Mouse (Mus musculus): ENCODE measurements at regions not wholly inside any gene's neighbourhood (a gene's known extent, or its start where the extent isn't known, plus 50 kb on each side); places are given as distances from the start of the nearest gene placed in this dataset.

DNA sequence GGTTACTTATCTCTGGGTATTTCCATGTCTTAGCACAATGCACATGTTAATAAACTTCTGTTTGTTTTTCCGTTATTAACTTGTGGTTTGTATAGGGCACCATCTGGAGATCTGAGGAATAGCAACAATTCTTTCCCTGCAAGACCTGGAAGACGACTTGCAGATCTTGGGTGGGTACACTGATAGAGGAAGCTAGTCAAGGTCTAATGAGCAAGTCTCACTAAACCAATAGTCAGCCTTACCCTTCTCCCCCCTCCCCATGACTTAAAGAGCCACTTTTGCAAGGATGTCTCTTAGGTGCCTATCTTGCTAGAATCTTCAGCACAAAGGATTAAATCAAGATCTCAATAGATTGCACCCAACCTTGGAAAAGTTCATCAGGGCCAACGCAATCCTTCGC lies 276.7 kb downstream of the Cd83 start:
- ATAC-seq (replicated peaks; ENCODE audit: low FRiP score, poor library complexity, severe bottlenecking), result no peak

DNA sequence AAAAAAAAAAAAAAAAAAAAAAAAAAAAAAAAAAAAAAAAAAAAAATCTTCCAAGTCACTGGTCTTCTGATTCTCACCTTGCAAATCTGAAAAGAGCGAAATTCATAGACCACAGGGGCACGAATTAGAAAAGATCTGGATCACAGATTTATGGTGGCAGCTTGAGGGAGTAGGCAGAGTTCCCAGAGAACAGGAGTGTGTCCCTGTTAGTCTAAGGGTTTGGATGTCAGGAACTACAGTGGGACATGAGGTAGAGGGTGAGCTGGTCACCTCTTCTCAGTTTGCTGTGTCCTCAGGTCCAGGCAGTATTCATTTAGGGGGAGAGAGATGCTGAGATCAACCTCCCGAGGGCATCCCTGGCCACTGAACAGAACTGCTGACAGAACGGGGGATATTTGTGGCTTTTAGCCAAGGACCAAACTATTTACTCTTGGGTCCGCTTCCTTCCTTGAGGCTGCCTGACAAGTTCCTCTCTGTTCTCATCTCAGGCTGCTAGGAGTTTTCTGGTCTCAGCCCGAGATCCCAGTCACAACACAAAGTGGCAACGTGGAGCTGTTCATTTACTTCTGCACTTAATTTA lies 277.2 kb downstream of the Cd83 start:
- ATAC-seq (replicated peaks; ENCODE audit: low FRiP score, poor library complexity, severe bottlenecking), result no peak

DNA sequence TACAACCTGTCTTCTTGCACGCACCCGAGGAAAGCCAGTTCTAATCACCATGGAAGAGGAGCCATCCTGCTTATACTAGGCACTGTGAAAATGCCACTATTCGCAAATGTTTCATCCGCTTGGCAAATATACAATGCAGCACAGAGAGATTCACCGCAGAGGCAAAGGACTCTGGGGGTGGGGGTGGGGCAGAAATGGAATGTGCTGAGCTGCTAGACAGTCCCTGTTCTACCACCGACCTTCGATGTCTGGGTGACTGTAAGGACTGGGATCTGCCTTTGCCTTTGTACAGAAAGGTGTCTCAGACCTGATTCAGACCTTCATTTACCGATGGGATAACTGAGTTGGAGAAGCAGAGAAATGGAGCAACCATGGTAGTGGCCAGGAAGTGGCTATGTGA lies 278.7 kb downstream of the Cd83 start:
- no peak for ATAC-seq (replicated peaks; ENCODE audit: low FRiP score, poor library complexity, severe bottlenecking)

DNA sequence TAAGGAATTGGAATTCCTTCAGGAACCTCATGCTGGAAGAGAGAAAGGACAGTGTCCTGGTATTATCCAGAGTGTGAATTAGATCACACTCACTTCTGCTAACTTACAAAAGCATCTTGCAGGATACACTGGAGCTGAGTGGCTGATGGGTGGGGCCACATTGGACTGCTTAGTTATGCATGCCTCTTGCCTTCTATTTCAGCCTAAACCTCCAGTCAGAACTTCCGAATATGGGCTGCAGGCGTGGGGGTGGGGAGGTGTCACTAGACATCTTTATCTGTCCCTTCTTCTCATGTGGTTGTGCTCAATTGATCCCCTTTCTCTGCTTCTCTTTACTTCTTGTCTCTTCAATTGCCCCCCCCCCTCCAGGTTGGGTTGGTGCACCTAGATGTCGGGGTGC lies 279.5 kb downstream of the Cd83 start:
- no peak for ATAC-seq (replicated peaks; ENCODE audit: low FRiP score, poor library complexity, severe bottlenecking)

DNA sequence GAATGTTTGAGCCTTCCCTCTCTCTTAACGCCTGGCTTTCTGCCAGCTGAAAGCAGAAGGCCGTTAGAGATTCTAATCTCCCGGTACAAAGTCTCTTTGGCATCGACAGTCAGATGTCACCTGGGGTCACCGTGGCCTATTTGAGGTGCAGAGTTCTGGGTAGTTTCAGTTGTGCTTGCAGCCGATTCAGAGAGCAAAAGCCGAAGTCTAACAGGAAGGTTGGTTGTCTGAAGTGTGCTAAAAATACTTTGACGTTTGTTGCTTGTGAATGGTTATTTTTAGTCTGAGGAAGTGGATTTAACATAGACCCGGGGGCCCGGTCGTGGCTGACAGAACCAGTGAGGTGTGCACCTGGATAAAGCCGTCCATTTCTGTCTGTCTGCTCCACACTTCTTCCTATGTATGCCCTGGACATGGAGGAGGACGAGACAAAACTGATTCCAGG lies 281.2 kb downstream of the Cd83 start:
- no peak for ATAC-seq (replicated peaks; ENCODE audit: low FRiP score, poor library complexity, severe bottlenecking)

DNA sequence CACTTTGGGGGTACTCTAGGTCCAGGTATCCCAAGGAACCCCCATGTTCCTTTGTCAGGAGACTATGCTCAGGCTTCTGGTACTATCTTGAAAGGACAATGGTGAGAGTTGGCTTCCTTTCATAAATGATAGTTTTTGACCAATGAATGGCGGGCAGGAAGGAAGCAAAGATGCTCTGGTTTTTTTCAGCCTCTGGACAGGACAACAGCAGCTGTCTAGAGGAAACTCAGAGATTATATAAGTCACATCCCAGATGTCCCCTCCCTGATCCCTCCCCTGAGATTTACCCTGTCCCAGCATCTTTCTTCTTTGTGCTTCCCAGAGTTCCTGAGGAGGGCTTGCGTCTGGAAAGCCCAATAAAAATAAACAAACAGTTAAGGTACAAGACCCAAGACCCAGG lies 282.7 kb downstream of the Cd83 start:
- ATAC-seq (replicated peaks; ENCODE audit: low FRiP score, poor library complexity, severe bottlenecking), result no peak

DNA sequence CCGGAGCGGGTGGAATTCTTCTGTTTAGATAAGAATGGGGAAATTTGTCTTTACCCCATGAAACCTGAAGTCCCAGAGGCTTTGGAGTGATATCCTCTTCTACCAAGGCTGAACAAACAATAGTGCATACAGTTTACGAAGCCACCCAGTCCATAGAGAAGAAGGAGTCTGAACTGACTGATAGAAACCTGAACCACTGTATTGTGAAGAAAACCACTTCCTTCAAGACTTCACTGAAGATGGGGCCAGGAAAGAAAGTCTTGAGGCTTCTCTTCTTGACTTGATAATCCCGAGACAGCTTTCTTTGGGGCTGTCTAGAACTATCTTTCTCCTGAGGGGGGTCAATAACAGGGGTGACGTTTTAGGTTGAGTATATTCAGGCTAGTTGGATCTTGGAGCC lies 284.4 kb downstream of the Cd83 start:
- no peak for ATAC-seq (replicated peaks; ENCODE audit: low FRiP score, poor library complexity, severe bottlenecking)

DNA sequence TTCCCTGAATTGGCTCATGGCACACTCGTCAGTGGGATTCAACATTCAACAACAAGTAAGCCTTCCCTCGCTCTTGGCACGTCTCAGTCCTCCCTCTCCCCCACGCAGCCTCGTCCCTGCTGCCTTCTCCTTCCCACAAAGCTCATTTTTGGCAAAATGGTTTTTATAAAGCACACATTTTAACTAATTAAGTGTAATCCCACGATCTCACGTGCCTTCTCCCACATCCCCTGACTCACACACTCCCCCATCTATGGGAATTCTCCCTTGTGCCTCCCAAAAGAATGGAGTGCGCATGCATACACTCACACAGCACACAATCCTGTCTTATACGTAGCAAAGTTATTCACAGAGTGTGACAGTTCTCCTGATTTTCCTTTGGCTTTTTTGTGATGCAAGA lies 288.5 kb downstream of the Cd83 start:
- no peak for ATAC-seq (replicated peaks; ENCODE audit: low FRiP score, poor library complexity, severe bottlenecking)

DNA sequence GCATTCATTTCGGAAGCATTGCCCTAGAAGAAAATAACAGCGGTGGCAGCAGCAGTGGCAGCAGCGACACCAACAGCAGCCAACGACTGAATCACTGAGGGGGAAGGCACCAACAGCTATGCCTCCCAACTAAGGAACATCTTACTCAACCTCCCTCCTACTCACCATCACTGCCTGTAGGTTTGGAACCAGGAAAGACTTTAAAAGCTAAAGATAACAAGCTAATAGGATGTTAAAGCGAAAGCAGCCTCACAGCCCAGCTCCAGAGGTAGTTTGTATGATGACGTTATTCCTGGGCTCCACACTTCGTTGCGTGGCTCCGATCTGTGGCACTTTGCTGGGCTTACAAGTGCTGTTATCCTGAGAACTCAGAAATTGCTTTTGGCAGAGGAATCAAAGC lies 289.6 kb downstream of the Cd83 start:
- no peak for ATAC-seq (replicated peaks; ENCODE audit: low FRiP score, poor library complexity, severe bottlenecking)

DNA sequence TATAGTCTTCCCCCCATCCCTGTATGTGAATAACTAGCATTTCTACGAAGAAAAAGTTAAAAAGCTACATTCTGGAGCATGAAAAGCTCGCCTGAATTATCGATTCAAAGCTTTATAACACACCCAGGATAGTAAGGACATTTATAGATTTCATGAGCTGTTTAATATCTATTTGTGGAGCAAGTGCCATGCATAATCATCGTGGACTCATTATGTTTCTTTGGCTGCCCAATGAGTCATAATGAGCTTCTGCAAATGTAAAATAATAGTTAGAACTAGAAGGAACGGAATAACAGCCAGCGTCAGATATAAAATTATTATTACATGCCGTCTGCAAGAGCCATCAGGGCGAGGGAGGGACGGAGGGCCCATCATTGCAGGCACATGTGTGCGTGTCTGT lies 292.4 kb downstream of the Cd83 start:
- ATAC-seq (replicated peaks; ENCODE audit: low FRiP score, poor library complexity, severe bottlenecking), result no peak

DNA sequence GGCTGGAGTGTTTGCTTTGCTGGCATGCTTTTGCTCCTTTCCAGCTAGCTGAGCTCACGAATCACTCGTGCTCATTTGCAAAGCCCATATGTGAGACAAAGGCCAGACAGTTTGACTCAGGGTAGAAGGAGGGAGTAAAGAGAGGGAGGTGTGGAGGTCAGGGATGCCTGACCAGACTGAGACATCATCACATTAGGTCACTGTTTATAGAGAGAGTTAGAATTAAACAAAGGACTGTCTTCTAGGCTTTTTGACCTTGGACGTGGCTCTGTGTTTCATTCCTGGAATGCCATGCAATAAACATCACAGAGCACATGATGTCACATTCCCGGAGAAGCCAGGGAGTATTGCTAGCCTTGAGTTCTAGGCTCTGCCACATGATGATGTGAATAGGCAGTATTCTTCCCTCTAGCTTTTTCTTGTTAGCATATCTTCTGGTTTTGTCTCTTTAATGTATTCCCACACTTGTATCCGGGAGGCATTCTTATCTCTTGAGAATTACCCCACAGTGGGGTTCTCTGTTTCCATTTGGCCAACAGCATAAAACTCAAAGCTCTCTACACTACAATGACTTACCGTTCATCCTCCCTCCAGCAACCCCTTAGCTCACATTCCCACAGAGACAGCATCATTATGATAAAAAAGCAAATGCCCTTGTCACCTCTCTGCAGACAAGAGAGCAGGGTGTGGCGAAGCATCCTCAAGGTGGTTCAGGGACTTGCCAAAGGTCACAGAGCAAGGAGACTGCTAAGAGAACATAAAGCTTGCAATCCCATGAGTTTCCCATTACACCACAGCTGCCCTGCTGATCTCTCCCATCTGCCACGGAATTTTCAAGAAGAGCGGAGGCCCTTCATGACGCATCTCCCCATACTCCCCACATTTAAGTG lies 301.3 kb downstream of the Cd83 start:
- no peak for ATAC-seq (replicated peaks; ENCODE audit: low FRiP score, poor library complexity, severe bottlenecking)

DNA sequence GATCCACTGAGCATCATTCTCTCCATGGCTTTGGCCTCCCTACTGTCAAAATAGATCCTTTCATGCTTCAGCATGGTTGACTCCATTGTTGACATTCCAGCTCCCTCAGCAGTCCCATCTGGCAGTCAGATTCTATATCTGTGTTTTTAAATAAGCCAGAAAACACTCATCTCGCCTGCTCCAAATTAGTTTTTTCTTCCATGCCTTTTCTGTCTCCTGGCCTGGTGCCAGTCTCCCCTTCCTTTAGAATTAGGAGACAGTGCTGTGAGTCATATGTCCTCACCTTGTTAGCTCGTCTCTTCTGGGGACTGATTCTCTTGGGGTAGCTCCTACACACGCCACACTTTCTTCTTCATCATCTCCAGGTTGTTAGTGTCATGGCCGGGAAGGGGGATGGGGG lies 302.2 kb downstream of the Cd83 start:
- ATAC-seq (replicated peaks; ENCODE audit: low FRiP score, poor library complexity, severe bottlenecking), result no peak

DNA sequence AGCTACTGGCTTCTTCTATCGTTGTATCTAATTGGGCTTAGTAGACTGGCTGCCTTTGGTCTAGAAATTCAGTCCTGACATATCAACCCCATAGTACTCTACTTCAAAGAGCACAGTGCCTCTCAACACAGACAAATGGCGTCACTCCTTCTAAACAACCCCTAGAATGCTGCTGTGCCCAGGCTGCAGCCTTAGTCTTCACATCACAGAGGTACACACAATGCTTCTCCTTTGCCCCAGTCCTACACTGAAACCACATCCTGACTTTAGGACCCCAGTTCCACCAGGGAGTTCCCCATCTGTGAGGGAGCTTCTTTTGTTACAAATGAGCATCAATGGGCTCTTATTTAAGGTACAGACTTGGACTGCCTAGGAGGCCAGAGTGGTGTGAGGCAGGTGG lies 312.6 kb downstream of the Cd83 start:
- no peak for ATAC-seq (replicated peaks; ENCODE audit: low FRiP score, poor library complexity, severe bottlenecking)

DNA sequence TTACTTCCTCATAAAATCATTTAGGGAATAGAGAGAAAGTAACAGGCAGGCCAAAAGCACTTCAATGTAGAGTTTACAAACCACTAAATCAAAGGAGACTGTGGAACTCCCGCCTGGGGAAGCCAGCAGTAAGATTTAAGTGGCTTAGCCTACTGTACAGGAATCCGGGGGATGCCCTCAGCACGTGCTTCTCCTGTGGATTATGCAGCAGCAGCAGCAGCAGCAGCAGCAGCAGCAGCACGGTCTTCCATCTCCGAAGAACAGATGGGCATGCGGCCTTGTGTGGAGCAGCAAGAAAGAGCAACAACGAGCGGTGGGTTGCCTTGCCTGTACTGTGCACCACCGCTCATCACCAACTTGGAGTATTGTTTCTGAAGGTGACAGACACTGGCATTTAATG lies 314.9 kb downstream of the Cd83 start:
- ATAC-seq (replicated peaks; ENCODE audit: low FRiP score, poor library complexity, severe bottlenecking), result no peak

DNA sequence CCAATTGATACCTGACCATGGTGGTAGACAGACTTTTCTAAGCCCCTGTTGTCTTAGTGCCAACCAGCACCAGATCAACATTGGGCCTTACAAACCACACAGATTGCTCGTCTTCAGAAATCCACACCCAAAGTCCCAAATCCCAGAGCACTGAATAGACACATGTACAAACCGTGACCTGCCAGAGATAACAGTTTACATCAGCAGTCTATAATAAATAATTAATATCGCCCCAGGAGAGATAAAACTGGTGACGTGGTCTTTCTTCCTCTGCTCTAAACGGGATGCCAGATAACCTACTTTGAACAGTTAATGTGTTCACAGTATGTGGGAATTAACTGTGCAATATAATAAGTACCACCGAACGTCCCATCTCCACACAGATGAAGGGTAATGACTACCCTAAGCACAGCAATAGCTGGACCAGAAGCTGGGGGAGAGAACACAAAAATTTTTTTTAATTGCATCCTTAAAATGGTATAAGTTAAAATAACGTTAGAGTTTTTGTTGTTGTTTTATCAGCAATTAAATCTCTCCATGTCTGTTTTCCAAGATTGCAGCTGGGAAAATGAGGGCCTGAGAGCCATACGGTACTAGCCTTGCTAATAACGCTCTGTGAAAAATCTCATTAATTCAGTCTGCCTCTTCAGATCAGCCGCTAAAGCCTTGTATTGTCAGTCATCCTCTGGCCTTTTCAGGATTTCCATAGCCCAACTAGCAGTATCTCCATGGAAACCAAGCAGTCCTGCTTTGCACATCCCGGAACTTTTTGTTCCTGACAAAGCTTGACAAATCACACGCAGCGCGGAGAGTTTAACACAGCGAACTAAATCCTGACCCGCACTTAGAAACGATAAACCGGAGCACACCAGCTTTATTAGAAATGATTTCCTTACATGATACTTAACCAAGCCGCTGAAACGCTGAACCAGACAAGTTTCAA lies 315.8 kb downstream of the Cd83 start:
- ATAC-seq (replicated peaks; ENCODE audit: low FRiP score, poor library complexity, severe bottlenecking), result no peak

DNA sequence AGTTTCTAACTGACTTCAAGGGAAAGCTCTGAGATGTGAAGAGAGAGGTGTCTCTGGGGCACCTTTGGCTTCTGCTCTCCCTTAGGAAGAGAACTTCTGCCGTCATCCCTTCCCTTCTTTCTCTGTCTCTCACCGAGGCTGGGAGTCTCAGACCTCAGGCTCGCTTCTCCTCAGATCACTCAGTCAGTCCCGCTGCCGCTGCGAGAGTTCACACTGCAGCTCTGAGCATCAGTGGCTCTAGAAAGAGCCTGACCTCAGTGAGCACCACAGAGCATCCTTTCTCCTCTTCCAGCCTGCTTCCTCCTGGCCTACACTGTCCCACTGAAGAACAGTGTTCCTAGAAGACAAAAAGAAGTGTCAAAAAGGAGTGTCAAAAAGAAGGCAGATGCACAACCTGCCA lies 316.6 kb downstream of the Cd83 start:
- no peak for ATAC-seq (replicated peaks; ENCODE audit: low FRiP score, poor library complexity, severe bottlenecking)

DNA sequence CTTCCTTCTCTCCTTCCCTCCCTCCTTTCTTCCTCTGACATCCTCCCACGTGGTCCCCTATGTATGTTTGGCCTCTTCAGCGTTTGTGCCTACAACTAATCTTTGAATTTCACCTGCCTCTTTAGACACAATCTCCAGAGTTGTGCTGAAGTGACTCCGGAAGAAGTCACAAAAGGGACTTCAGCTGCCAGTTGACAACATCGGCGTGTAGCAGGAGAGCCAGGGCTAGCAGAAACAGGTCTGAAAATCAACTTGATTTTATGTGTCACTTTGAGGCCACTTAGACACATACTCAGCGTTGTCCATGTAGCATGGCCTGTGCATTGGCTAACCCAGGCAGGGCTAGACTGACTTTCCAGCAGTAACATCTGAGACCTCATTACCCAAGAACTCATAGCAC lies 317.2 kb downstream of the Cd83 start:
- ATAC-seq (replicated peaks; ENCODE audit: low FRiP score, poor library complexity, severe bottlenecking), result no peak

DNA sequence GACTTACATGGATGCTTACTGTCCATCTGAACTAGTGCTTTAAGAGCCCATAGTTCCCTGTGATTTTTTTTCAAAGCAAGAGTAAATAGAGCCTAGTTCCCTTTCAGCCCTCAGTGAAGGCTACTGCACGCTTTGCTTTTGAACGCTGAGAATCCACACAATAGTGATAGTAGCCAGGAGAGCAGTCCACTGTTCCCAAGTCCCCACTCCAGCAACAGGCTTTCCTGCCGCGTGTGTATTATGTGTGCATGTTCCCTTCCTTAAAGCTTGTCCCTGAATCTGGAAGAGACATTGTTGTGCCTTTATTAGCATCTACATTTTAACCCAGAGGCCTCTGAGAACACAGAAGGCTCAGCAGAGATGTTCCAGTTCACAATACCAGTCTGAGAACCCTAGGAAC lies 317.7 kb downstream of the Cd83 start:
- no peak for ATAC-seq (replicated peaks; ENCODE audit: low FRiP score, poor library complexity, severe bottlenecking)

DNA sequence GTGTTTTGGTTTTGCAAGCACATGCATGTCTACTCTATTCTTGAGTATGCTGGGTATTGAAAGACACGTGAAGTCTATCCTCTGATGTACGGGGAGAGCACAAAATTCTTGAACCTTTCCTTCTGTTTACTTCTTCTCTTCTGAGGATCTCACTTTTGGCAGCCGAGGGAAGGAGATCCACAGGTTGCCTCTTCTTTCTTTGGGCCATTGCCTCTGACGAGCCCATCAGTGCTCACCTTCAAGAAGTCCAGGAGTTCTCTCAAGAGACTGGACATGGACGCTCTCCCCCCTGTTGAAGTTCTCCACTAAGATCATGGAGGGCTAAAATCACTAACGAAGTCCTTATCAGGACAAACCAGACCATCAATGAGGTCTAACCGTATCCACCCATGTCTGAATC lies 318.8 kb downstream of the Cd83 start:
- no peak for ATAC-seq (replicated peaks; ENCODE audit: low FRiP score, poor library complexity, severe bottlenecking)

DNA sequence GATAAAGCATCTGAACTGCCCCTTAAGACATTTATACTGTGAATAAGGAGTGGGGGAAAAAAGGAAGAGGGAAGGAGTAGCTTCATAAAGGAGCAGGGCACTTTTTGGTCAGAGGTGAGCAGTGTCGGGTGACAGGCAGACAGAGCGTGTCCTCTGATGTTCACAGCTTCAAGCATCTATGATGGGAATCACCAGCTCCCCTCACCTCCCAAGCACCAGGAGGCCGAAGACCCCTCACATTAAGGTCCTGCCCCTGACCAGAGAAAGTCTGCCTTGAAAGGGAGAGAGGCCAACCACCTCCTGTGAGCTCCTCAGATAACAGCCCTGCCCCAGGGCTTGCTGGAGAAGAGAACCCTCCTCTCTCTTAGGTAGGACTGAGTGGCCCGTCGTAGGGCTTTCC lies 320.6 kb downstream of the Cd83 start:
- no peak for ATAC-seq (replicated peaks; ENCODE audit: low FRiP score, poor library complexity, severe bottlenecking)

DNA sequence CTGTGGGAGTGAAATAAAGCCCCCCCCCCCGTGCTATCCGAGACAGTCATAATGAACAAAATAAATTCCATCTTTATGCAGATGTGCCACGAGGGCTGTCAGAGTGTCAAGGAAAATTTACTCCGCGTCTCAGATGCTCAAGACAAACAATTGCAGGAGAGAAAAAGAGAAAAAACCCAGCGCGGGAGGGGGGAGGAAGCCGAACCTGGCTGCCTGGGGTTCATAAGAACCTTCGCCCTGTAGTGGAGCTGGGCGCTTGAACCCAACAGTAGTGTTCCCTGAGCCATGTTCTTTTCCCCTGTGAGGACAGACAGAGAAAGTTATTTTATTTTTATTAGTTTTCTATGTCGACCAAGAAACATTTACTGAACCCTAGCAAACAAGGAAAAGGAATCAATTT lies 324.1 kb downstream of the Cd83 start:
- ATAC-seq (replicated peaks; ENCODE audit: low FRiP score, poor library complexity, severe bottlenecking), result no peak
